Mouse (Mus musculus): ENCODE measurements around the gene Gm8332.
"Not testable (repeated sequence)": the region's sequence is repeated elsewhere in the genome, so short reads cannot be mapped to it uniquely, and the experiment has no call there.

Gm8332 gene

GRCm38 (mm10) chr12:88250000-88250399 is at the start of gene Gm8332:
Gene Gm8332 (minus strand): TSS chr12:88250100.
- not testable (repeated sequence) for DNase-seq (ENCODE audit: low spot score)

- DNase-seq (ENCODE audit: low spot score): not testable (repeated sequence)
These were observed 47.3 kb upstream of the Gm8332 start for GRCm38 (mm10) chr12:88297171-88297570.

- DNase-seq (ENCODE audit: low spot score): not testable (repeated sequence)
These were observed 43.2 kb upstream of the Gm8332 start for GRCm38 (mm10) chr12:88293082-88293481.

DNA sequence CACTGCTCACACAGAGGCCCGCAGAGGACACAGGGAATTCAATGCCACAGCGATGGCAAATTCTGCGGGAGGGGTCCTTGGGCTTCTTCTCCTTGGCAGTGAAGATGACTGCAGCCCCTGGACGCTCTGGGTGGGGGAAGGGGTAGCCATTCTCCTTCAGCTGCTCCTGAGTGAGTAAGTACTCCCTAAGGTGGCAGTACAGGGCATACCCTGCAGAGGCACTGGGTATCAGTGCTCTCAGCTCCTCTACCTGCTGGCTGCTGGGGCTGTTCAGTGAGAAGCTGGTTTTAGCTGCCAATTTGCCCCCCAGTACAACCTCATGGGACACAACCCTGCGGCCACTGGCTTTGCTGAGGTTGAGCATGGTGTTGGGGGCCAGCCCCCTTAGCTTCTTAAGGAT is 35.3 kb upstream of the Gm8332 start:
- not testable (repeated sequence) for DNase-seq (ENCODE audit: low spot score)

DNA sequence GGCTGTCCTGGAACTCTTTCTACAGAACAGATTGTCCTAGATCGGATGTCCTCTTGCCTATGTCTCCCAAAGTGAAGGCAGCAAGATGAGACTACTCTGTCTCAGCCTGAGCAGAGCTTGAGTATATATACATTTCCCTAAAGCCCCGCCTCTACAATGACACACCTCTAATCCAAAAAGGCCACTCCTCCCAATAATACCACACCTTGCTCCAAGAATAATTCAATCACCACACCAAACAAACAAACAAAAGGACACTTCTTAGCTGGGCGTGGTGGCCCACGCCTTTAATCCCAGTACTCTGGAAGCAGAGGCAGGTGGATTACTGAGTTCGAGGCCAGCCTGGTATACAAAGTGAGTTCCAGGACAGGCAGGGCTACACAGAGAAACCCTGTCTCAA is 24.5 kb upstream of the Gm8332 start, which contains the start of gene Gm5662:
TSS of gene Gm5662 (minus strand) at position 101 of the 400 bp plus-strand sequence.
- DNase-seq (ENCODE audit: low spot score): not testable (repeated sequence)

DNA sequence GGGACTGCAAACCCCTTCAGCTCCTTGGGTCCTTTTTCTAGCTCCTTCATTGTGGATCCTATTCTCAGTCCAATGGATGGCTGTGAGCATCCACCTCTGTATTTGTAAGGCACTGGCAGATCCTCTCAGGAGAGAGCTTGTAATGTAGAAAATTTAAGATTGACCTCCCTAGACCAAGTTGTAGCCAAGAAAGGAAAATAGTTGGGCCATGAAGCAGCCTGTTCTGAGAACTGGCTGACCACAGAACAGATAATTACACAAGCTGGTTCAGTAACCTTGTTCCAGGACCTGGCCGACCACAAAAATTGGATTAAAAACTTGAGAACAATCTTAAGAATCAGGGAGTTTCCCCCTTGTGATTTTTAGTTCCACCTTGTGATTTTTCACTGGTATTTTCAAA is 7.3 kb upstream of the Gm8332 start:
- no peak for DNase-seq (ENCODE audit: low spot score)

DNA sequence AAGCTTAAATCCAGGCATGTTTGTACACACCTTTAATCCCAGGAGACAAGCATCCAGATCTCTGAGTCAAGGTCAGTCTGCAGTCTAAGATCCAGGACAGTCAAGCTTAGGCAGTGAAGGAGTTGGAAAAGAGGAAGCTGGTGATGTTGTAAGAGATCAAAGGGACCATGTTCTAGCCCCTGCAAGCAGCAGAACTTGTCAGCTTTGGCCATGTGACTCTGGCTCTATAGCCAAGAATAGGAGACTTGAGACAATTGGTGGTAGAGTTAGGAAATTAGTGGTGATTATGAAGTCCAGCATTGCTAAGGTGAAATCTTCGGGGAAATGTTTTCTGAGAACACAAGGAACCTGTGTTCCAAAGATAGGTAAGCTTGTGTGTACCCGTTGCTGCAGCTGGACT is 6.0 kb upstream of the Gm8332 start:
- not testable (repeated sequence) for DNase-seq (ENCODE audit: low spot score)

DNA sequence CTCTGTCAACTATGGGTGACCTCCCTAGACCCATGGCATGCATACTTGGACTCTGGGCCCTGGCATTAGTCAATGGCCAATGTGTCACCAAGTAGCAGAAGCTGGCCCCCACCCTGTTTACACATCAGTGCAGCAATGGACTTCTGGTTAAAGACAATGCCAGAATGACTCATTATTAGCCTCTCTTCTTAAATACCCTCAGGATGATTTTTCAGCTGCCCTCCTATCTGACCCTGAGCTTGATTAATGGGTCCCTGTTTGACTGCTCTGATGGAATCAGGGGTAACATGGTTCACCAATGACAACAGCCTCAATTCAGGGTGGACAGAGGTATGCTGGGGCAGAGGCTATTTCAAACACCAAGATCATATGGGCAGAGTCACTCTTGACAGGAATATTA is 4.1 kb downstream of the Gm8332 start:
- DNase-seq (ENCODE audit: low spot score): not testable (repeated sequence)

DNA sequence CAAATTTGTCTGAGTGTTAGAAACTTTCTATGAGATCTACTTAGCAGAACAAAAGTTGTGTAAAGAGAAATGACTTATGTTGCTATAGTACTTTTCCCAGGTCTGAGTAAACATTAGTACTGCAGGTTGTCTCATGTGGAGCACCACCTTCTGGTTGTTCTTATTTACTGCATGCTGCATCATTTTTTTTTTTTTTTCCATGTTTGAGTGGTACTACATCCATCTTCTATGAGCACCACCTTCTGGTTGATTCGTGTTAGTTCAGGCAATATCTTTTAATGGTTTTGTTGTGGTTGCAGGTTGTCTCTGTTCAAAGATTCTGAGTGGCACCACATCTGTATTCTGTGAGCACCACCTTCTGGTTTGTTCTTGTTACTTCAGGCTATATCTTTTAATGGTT is 7.0 kb downstream of the Gm8332 start:
- not testable (repeated sequence) for DNase-seq (ENCODE audit: low spot score)

DNA sequence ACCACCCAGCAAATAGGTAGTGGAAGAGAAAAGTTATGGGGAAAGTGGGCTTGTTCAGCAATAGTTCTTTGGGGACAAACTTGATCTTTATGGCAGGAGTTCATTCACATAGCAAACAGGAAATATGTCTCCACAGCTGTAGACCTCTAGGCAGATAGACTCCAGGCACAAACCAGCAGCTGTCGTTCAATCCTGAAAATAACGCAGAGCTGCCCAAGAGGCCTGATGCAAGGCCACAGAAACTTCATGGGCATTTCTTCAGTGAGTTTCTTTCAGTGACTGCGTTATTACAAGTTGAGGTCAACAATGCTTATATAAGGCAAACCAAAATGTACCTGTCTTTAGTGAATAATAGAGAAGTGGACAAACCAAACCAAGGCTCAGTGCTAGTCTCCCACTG is 30.5 kb downstream of the Gm8332 start:
- DNase-seq (ENCODE audit: low spot score): no peak

GRCm38 (mm10) chr12:88218059-88218458 is 31.8 kb downstream of the Gm8332 start:
- DNase-seq (ENCODE audit: low spot score): not testable (repeated sequence)

DNA sequence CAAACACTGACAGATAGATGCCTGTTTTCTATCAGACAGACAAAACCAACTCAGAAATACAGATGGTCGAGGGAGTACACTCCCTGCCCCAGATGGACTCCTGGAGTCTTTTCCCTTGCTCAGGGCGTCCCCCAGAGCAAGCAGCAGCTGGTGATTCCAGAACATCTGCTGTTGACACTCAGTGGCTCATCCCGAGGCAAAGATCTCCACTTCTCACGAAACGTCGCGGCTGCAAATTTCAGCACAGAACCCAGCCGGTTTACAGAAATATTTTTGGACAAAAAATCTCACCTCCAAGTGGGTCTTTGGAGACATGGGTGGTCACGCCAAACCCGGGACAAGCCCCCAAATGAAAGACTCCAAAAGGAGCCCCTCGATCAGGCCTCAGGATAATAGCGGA is 35.3 kb downstream of the Gm8332 start:
- no peak for DNase-seq (ENCODE audit: low spot score)

- not testable (repeated sequence) for DNase-seq (ENCODE audit: low spot score)
These were observed 38.4 kb downstream of the Gm8332 start for GRCm38 (mm10) chr12:88211458-88211857.

DNA sequence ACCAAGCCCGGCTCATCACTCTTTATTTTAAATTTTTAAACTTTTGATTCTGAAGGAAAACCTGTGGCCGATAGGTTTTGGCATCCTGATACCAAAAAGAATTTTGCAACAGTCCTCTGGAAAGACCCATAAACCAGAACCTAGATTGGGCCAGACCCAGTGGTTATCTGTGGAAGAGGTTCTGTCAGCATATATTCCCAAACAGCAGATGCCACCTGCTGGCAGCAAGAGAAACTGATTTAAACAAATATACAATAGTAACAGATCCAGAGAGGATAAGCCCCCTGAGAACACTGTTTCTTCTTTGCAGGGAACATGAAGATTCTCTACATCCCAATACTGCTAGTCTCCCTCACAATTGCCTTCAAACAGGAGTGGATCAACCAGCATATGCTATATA is 47.0 kb downstream of the Gm8332 start:
- DNase-seq (ENCODE audit: low spot score): no peak

Measured in layer of hippocampus, adult 11-12 months (tissue).